Mouse (Mus musculus) forebrain, embryonic 16.5 days (tissue): ENCODE data around the gene Slc51a. TPM values are rescaled to one million over a fixed set of nuclear protein-coding genes. Genes with fewer than 3 reads are reported as not detected.

Experiments used
- ATAC-seq: fragments of 200-750 bp; cut with Nextera tagmentation; 2 replicates; pipeline ENCODE4 v1.8.0; 2017; ENCODE audit warnings: mild to moderate bottlenecking, moderate library complexity
- H3K27ac ChIP-seq: fragments of 300-500 bp; sonication (generic); 2 replicates; pipeline ENCODE4 v1.5.1; 2014; ENCODE audit warnings: low read length, control low read depth
- H3K27me3 ChIP-seq: fragments of 300-500 bp; sonication (generic); replicated peaks from 2 replicates; pipeline ENCODE4 v1.6.1; 2014; ENCODE audit warnings: low read length; ENCODE audit not compliant: control insufficient read depth, insufficient read depth
- H3K36me3 ChIP-seq: fragments of 300-500 bp; sonication (generic); 2 replicates; pipeline ENCODE4 v1.6.1; 2014; ENCODE audit not compliant: control insufficient read depth, insufficient read depth
- H3K4me1 ChIP-seq: fragments of 300-500 bp; sonication (generic); replicated peaks from 2 replicates; pipeline ENCODE4 v1.6.1; 2014; ENCODE audit warnings: low read length; ENCODE audit not compliant: control insufficient read depth, insufficient read depth
- H3K4me2 ChIP-seq: fragments of 300-500 bp; sonication (generic); 2 replicates; pipeline ENCODE4 v1.6.1; 2014; ENCODE audit warnings: mild to moderate bottlenecking, low read length, control low read depth
- H3K4me3 ChIP-seq: fragments of 300-500 bp; sonication (generic); replicated peaks from 2 replicates; pipeline ENCODE4 v1.5.1; 2014; ENCODE audit warnings: mild to moderate bottlenecking, low read length, control low read depth
- H3K9ac ChIP-seq: fragments of 300-500 bp; sonication (generic); replicated peaks from 2 replicates; pipeline ENCODE4 v1.6.1; 2014; ENCODE audit warnings: low read depth, low read length, control low read depth
- H3K9me3 ChIP-seq: fragments of 300-500 bp; sonication (generic); 2 replicates; pipeline ENCODE4 v1.6.1; 2016; ENCODE audit warnings: low read length; ENCODE audit not compliant: control insufficient read depth
- WGBS: fragments of 180-500 bp; shearing (Covaris S2); extraction: QIAGEN DNeasy Blood & Tissue Kit; methylation state at CpG from one replicate; pipeline ENCODE4 v1.1.7; 2014; 5-methylcytosine and 5-hydroxymethylcytosine counted together
- polyA plus RNA-seq: library from polyadenylated mRNA; unstranded; fragments of >200 nt; fragmentation: Nextera tagmentation; extraction: Ambion mirVana; gene quantifications from 2 replicates; pipeline ENCODE4 v1.2.1, GENCODE M21; 2015

Slc51a gene
- polyA plus RNA-seq, 1 experiment from 2014 or later: 0.09 TPM

DNA sequence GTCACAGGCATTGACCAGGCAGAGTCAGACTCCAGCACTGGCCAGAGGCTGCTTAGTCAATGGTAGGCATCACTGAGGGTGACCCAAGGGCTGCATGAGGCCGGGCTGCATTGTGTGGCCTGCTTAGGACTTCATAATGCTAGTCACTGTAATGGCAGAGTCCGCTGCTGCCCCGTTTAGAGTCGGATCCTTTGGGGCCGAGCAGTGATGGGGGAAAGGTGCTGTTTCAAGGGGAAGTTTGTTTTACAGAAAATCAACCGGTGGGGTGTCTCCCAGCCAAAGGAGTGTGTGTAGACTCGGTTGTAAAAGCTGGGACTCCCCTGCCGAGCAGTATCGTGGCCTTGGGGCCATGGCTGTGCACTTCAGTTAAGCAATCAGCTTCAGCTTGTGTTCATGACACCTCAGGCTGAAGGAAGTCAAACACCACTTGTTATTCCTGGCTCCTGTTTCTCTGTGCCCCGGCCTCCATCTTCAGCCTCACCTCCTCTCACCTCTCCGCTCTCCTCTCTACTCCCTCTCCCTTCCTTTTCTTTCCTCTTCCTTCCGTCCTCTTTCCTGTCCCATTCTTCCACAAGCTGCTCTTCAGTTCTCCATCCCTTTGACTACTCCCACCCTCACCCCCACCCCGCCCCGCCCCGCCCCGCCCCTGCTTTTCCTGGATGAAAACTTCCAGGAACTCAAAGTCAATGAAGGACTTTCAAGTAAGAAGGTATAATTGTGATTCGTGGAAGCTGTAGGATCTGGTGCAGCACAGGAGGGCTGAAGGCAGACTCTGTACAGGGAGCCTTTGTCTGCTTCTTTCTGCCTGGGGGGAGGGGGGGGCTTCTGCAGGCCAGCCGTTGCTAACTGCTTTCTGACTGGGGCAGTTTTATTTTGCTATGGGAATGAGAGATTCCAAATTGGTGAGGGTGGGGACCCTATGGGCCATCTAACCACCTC is 23.0 kb upstream of the Slc51a start:
- 68% methylated on average over 18 of the region's 18 CpGs for WGBS
- Histone ChIP-seq H3K4me3 (no peak overlapping the region), H3K9ac (no peak overlapping the region), H3K36me3 (no peaks in the 10 kb centered on the region), H3K27ac (no peak overlapping the region), H3K9me3 (no peaks in the 10 kb centered on the region), H3K4me1 (peaks cover 15% of the 10 kb centered on the region), H3K27me3 (no peaks in the 10 kb centered on the region), H3K4me2 (no peak overlapping the region)
- ATAC-seq: no peak

DNA sequence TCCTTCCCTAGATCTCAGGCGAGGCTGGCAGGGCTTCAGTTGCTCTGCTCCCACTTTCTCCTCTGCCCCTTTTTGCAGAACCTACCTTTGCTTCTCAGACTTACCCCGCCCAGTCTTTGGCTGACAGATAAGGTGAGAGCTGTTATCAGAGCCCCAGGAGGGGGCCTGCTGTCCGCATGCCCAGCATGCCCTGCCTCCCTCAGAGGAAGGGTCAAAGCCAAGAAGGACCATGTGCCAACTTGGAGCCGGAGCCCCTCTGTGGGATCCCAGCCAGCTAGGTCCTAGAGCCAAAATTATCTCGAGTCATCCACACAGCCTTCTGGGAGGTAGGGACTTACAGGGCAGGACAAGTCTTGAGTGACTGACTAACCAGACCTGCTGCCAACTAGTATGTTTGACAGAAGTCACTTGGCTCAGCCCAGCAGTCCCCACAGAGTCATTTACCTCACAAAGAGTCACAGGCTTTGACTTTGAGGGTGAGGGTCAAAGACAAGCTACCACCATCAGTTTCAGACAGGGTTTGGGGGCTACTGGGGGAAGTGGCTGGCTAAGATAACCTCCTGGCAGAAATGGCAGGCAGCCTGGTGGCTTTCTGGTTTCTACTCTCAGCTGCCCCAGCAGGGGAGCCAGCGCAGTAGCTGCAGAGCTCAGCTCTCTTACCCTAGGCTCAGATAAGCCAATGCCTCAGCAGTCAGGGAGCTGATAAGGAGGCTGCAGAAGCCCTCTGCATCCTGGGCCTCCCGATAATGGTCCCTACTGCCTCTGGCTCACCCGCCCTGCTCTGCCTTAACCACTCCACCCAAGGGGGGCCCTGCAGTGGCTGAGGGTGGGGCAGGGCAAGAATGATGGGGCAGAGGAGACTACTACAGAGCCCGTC is 21.6 kb upstream of the Slc51a start:
- H3K27me3 ChIP-seq: no peaks in the 10 kb centered on the region
- no peak overlapping the region for H3K27ac ChIP-seq
- H3K36me3 ChIP-seq: no peaks in the 10 kb centered on the region
- WGBS: 51% methylated on average over 9 of the region's 9 CpGs
- H3K4me2 ChIP-seq: no peak overlapping the region
- no peak overlapping the region for H3K9ac ChIP-seq
- no peak overlapping the region for H3K4me3 ChIP-seq
- peak; percentile 21; the same call in 1 of the 2 replicates for ATAC-seq
- peaks cover 12% of the 10 kb centered on the region for H3K4me1 ChIP-seq
- H3K9me3 ChIP-seq: no peaks in the 10 kb centered on the region

DNA sequence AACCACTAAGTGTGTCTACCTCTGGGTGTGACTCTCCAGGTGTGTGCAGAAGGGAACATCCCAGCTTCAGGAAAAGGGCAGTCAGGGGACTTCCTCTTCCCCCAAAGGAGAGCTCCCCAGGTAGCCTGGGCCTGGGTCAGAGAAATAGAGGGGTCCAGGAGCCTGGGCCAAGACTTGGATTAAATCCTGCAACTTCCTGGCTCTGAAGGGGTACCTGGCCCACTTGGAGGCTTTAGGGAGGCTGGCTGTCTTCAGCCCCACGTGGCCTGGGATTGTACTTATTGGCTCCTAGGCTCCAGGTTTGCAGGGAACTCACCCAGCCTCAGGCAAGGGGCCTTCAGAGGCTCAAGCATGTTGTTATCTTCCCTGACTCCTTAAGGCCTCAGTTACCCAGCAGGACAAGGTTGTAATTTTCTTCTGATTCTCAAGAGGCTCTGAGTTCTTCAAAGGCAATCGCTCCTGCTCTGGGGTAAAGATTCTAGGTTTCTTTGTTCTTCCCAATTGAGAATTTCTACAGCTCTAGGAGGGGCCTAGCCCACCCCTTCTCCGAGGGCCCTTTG is 20.9 kb upstream of the Slc51a start:
- H3K27ac ChIP-seq: no peak overlapping the region
- no peaks in the 10 kb centered on the region for H3K36me3 ChIP-seq
- H3K9ac ChIP-seq: no peak overlapping the region
- ATAC-seq: 0 out of 2 replicates have a peak, but pooled peaks have one; percentile 16
- WGBS: 28% methylated on average over 3 of the region's 3 CpGs
- H3K4me3 ChIP-seq: no peak overlapping the region
- no peak overlapping the region for H3K4me2 ChIP-seq
- peaks cover 12% of the 10 kb centered on the region for H3K4me1 ChIP-seq
- no peaks in the 10 kb centered on the region for H3K27me3 ChIP-seq
- no peaks in the 10 kb centered on the region for H3K9me3 ChIP-seq

DNA sequence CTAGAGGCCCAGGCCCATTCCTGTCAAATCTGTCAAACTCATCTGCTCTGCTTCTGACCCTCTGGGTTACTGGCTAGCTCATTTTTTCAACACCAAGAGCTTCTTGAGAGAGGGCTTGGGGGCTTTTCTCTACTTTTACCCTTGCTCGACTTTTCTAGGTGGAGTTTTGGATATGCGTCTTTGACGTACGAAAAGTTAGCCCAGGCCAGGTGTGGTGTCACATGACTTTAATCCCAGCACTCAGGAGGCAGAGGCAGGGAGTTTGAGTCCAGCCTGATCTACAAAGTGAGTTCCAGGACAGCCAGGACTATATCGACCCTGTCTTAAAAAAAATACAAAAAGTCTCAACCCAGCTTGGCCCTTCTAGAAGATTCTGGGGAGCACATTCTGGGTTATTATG is 20.4 kb upstream of the Slc51a start:
- Histone ChIP-seq H3K9ac (no peak overlapping the region), H3K27me3 (no peaks in the 10 kb centered on the region), H3K4me2 (no peak overlapping the region), H3K36me3 (no peaks in the 10 kb centered on the region), H3K9me3 (no peaks in the 10 kb centered on the region), H3K4me1 (peaks cover 12% of the 10 kb centered on the region), H3K4me3 (no peak overlapping the region), H3K27ac (no peak overlapping the region)
- ATAC-seq: no peak
- WGBS: 89% methylated on average over 5 of the region's 5 CpGs

DNA sequence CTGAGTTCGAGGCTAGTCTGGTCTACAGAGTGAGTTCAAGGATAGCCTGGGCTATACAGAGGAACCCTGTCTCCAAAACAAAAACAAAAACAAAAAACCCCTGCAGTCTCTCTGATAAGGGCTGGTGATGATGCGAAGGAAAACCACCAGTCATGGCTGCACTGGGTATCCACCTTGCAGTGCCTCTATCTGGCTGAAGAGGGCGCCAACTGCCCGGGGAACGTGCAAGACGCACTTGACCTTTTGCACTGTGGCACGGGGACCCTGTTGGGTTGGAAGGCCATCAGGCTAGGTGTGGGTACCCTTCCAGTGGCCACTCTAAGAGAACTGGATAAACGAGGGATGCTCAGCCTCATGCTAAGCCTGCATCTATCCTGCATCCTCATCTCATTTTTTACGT is 19.7 kb upstream of the Slc51a start:
- no peak overlapping the region for H3K4me3 ChIP-seq
- no peak overlapping the region for H3K9ac ChIP-seq
- no peaks in the 10 kb centered on the region for H3K9me3 ChIP-seq
- 21% methylated on average over 9 of the region's 9 CpGs for WGBS
- no peak for ATAC-seq
- no peaks in the 10 kb centered on the region for H3K27me3 ChIP-seq
- H3K27ac ChIP-seq: no peak overlapping the region
- H3K4me2 ChIP-seq: no peak overlapping the region
- H3K4me1 ChIP-seq: peaks cover 12% of the 10 kb centered on the region
- H3K36me3 ChIP-seq: no peaks in the 10 kb centered on the region

DNA sequence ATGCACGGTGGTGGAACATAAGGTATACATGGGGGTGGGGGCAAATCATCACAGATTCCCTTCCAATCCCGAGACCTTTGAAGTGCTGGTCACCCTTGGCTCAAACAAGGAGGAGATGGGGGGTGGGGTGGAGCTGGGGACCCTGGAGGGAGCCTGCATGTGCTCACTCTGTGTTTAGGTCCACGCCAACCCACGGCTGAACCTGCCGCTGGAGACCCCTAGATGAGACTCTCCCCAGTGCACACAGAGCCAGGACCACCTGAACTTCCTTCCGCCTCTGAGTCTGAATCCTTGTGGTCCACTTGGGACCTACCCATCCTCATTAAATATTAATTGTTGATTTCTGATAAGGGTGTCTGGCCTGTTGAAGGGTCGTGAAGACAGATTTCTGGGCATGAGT is 19.2 kb upstream of the Slc51a start:
- H3K4me1 ChIP-seq: peaks cover 12% of the 10 kb centered on the region
- no peak overlapping the region for H3K4me3 ChIP-seq
- ATAC-seq: no peak
- WGBS: 77% methylated on average over 7 of the region's 7 CpGs
- no peaks in the 10 kb centered on the region for H3K27me3 ChIP-seq
- no peaks in the 10 kb centered on the region for H3K9me3 ChIP-seq
- no peak overlapping the region for H3K9ac ChIP-seq
- no peaks in the 10 kb centered on the region for H3K36me3 ChIP-seq
- H3K4me2 ChIP-seq: no peak overlapping the region
- no peak overlapping the region for H3K27ac ChIP-seq

DNA sequence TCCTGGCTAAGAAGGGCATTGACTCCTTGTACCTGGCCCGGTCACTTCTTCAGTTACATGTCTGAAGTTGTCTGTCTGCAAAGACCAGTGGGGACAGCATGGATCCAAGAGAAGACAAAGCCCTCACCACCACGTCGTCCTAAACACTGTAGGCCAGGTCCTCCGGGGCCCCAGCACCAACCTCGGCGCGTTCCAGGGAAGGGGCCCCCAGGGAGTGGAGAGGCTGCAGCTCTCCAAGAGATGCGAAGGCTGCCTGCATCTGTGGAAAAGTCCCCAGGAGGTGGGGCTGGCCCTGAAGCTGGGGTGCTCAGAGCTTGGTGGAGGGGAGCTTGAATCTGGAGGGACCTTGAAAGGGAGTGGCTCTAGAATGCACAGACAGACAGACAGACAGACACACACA is 18.6 kb upstream of the Slc51a start:
- no peaks in the 10 kb centered on the region for H3K27me3 ChIP-seq
- no peak overlapping the region for H3K9ac ChIP-seq
- no peak for ATAC-seq
- 86% methylated on average over 8 of the region's 8 CpGs for WGBS
- no peaks in the 10 kb centered on the region for H3K9me3 ChIP-seq
- peaks cover 12% of the 10 kb centered on the region for H3K4me1 ChIP-seq
- no peak overlapping the region for H3K27ac ChIP-seq
- no peak overlapping the region for H3K4me2 ChIP-seq
- H3K4me3 ChIP-seq: no peak overlapping the region
- H3K36me3 ChIP-seq: no peaks in the 10 kb centered on the region

DNA sequence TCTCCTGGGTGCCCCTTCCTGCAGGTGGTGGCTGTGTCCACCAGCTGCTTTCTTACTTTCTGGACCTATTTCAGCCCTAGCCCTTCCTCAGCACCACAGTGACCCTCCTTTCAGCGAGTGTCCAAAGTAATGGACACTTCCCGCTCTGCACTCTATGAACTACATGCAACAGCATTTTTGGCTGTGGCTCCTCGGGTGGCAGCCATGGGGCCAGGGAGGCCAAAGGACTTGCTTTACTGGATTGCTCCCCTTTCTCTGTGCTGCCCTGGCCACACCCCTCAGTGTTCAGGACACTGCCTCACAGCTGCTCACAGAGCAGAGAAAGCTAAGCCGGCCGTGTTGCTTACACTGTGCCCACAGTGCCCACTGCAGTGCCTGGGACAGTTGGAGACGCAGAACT is 16.0 kb upstream of the Slc51a start:
- H3K27me3 ChIP-seq: no peaks in the 10 kb centered on the region; the same call in 1 of the 2 replicates
- H3K4me2 ChIP-seq: no peak overlapping the region
- no peaks in the 10 kb centered on the region for H3K36me3 ChIP-seq
- H3K4me3 ChIP-seq: no peak overlapping the region
- no peak overlapping the region for H3K27ac ChIP-seq
- no peak for ATAC-seq
- no peak overlapping the region for H3K9ac ChIP-seq
- H3K9me3 ChIP-seq: no peaks in the 10 kb centered on the region
- 71% methylated on average over 6 of the region's 6 CpGs for WGBS
- H3K4me1 ChIP-seq: peaks cover 7% of the 10 kb centered on the region
